Mouse (Mus musculus): ENCODE measurements at regions not wholly inside any gene's neighbourhood (a gene's known extent, or its start where the extent isn't known, plus 50 kb on each side); places are given as distances from the start of the nearest gene placed in this dataset.
"Not testable (repeated sequence)": the region's sequence is repeated elsewhere in the genome, so short reads cannot be mapped to it uniquely, and the experiment has no call there.

- no peaks in the 10 kb centered on the region for H3K4me1 ChIP-seq (replicated peaks)
- no peak for ATAC-seq (ENCODE audit: low FRiP score, low read depth)
- no peaks in the 10 kb centered on the region for H3K27me3 ChIP-seq
- H3K27ac ChIP-seq (replicated peaks), result no peak overlapping the region
- H3K9me3 ChIP-seq, result no peaks in the 10 kb centered on the region
- no peaks in the 10 kb centered on the region for H3K36me3 ChIP-seq
- WGBS, result 87% methylated on average over 2 of the region's 2 CpGs
- H3K4me2 ChIP-seq, result no peak overlapping the region
- H3K4me3 ChIP-seq, result no peak overlapping the region
- no peak overlapping the region for H3K9ac ChIP-seq
Observed at GRCm38 (mm10) chr5:26597991-26598390, 219.0 kb upstream of the Dpp6 start.

GRCm38 (mm10) chr5:26619272-26619671, 197.7 kb upstream of the Dpp6 start:
- Histone ChIP-seq H3K4me2 (no peak overlapping the region), H3K27ac (replicated peaks) (no peak overlapping the region), H3K27me3 (no peaks in the 10 kb centered on the region), H3K4me3 (no peak overlapping the region), H3K36me3 (no peaks in the 10 kb centered on the region), H3K9ac (no peak overlapping the region), H3K9me3 (no peaks in the 10 kb centered on the region), H3K4me1 (replicated peaks) (no peaks in the 10 kb centered on the region)
- no peak for ATAC-seq (ENCODE audit: low FRiP score, low read depth)
- 65% methylated on average over 2 of the region's 2 CpGs for WGBS

GRCm38 (mm10) chr5:26622116-26622515, 194.9 kb upstream of the Dpp6 start:
- WGBS, result 32% methylated on average over 2 of the region's 2 CpGs

GRCm38 (mm10) chr5:26671478-26671877, 145.5 kb upstream of the Dpp6 start:
- 79% methylated on average over 1 of the region's 1 CpGs for WGBS
- H3K4me3 ChIP-seq, result no peak overlapping the region
- H3K9ac ChIP-seq, result no peak overlapping the region
- H3K27me3 ChIP-seq, result no peaks in the 10 kb centered on the region
- no peaks in the 10 kb centered on the region for H3K4me1 ChIP-seq (replicated peaks)
- no peak overlapping the region for H3K27ac ChIP-seq (replicated peaks)
- no peaks in the 10 kb centered on the region for H3K9me3 ChIP-seq
- H3K4me2 ChIP-seq, result no peak overlapping the region
- no peaks in the 10 kb centered on the region for H3K36me3 ChIP-seq
- no peak for ATAC-seq (ENCODE audit: low FRiP score, low read depth)

More at GRCm38 (mm10) chr5:26622116-26622515, 194.9 kb upstream of the Dpp6 start:
- Histone ChIP-seq H3K27me3 (no peaks in the 10 kb centered on the region), H3K9ac (no peak overlapping the region), H3K4me1 (replicated peaks) (no peaks in the 10 kb centered on the region), H3K4me3 (no peak overlapping the region), H3K27ac (replicated peaks) (no peak overlapping the region), H3K4me2 (no peak overlapping the region), H3K9me3 (no peaks in the 10 kb centered on the region), H3K36me3 (no peaks in the 10 kb centered on the region)
- ATAC-seq (ENCODE audit: low FRiP score, low read depth), result no peak

GRCm38 (mm10) chr5:26689775-26690174, 127.2 kb upstream of the Dpp6 start:
- Histone ChIP-seq H3K27me3 (no peaks in the 10 kb centered on the region), H3K27ac (replicated peaks) (no peak overlapping the region), H3K4me3 (no peak overlapping the region), H3K9me3 (no peaks in the 10 kb centered on the region), H3K9ac (no peak overlapping the region), H3K4me2 (no peak overlapping the region), H3K36me3 (no peaks in the 10 kb centered on the region), H3K4me1 (replicated peaks) (no peaks in the 10 kb centered on the region)
- 63% methylated on average over 3 of the region's 3 CpGs for WGBS
- ATAC-seq (ENCODE audit: low FRiP score, low read depth), result no peak

- no peak for ATAC-seq (ENCODE audit: low FRiP score, low read depth)
- H3K4me2 ChIP-seq, result no peak overlapping the region
- no peaks in the 10 kb centered on the region for H3K9me3 ChIP-seq
- no peaks in the 10 kb centered on the region for H3K27me3 ChIP-seq
- H3K4me1 ChIP-seq (replicated peaks), result no peaks in the 10 kb centered on the region
- H3K27ac ChIP-seq (replicated peaks), result no peak overlapping the region
- no peaks in the 10 kb centered on the region for H3K36me3 ChIP-seq
- no peak overlapping the region for H3K4me3 ChIP-seq
- WGBS, result 96% methylated on average over 1 of the region's 1 CpGs
- no peak overlapping the region for H3K9ac ChIP-seq
Observed at GRCm38 (mm10) chr5:26691121-26691520, 125.9 kb upstream of the Dpp6 start.

- WGBS, result 14% methylated on average over 5 of the region's 5 CpGs
- Histone ChIP-seq H3K4me2 (no peak overlapping the region), H3K4me1 (replicated peaks) (no peaks in the 10 kb centered on the region), H3K36me3 (no peaks in the 10 kb centered on the region), H3K9me3 (no peaks in the 10 kb centered on the region), H3K9ac (no peak overlapping the region), H3K4me3 (no peak overlapping the region), H3K27ac (replicated peaks) (no peak overlapping the region), H3K27me3 (no peaks in the 10 kb centered on the region)
- no peak for ATAC-seq (ENCODE audit: low FRiP score, low read depth)
Observed at GRCm38 (mm10) chr5:26692013-26692412, 125.0 kb upstream of the Dpp6 start.

- H3K27me3 ChIP-seq; H3K9me3 ChIP-seq; H3K27ac ChIP-seq (replicated peaks); H3K4me2 ChIP-seq; H3K4me1 ChIP-seq (replicated peaks); H3K36me3 ChIP-seq; H3K4me3 ChIP-seq; H3K9ac ChIP-seq; ATAC-seq (ENCODE audit: low FRiP score, low read depth): not testable (repeated sequence)
- 64% methylated on average over 6 of the region's 6 CpGs for WGBS
Observed at GRCm38 (mm10) chr5:26703621-26704020, 113.4 kb upstream of the Dpp6 start.

GRCm38 (mm10) chr5:26707661-26708060, 109.3 kb upstream of the Dpp6 start:
- no peak overlapping the region for H3K4me2 ChIP-seq
- H3K27me3 ChIP-seq, result no peaks in the 10 kb centered on the region
- H3K9ac ChIP-seq, result no peak overlapping the region
- H3K4me1 ChIP-seq (replicated peaks), result no peaks in the 10 kb centered on the region
- H3K4me3 ChIP-seq, result no peak overlapping the region
- H3K27ac ChIP-seq (replicated peaks), result no peak overlapping the region
- no peaks in the 10 kb centered on the region for H3K9me3 ChIP-seq
- no peak for ATAC-seq (ENCODE audit: low FRiP score, low read depth)
- 80% methylated on average over 2 of the region's 2 CpGs for WGBS
- no peaks in the 10 kb centered on the region for H3K36me3 ChIP-seq

- ATAC-seq (ENCODE audit: low FRiP score, low read depth), result no peak
Observed at GRCm38 (mm10) chr5:26724491-26724890, 92.5 kb upstream of the Dpp6 start.

GRCm38 (mm10) chr5:26725953-26726352, 91.0 kb upstream of the Dpp6 start:
- no peak overlapping the region for H3K27ac ChIP-seq (replicated peaks)
- H3K4me1 ChIP-seq (replicated peaks), result no peaks in the 10 kb centered on the region
- no peak overlapping the region for H3K9ac ChIP-seq
- no peaks in the 10 kb centered on the region for H3K9me3 ChIP-seq
- no peak overlapping the region for H3K4me3 ChIP-seq
- 73% methylated on average over 3 of the region's 3 CpGs for WGBS
- no peaks in the 10 kb centered on the region for H3K36me3 ChIP-seq
- no peak overlapping the region for H3K4me2 ChIP-seq
- no peaks in the 10 kb centered on the region for H3K27me3 ChIP-seq
- no peak for ATAC-seq (ENCODE audit: low FRiP score, low read depth)

More at GRCm38 (mm10) chr5:26724491-26724890, 92.5 kb upstream of the Dpp6 start:
- Histone ChIP-seq H3K27ac (replicated peaks) (no peak overlapping the region), H3K9ac (no peak overlapping the region), H3K36me3 (no peaks in the 10 kb centered on the region), H3K9me3 (no peaks in the 10 kb centered on the region), H3K4me2 (no peak overlapping the region), H3K4me1 (replicated peaks) (no peaks in the 10 kb centered on the region), H3K4me3 (no peak overlapping the region), H3K27me3 (no peaks in the 10 kb centered on the region)
- WGBS, result 50% methylated on average over 2 of the region's 2 CpGs

- not testable (repeated sequence) for ATAC-seq (ENCODE audit: low FRiP score, low read depth); H3K4me2 ChIP-seq; H3K4me3 ChIP-seq; H3K9me3 ChIP-seq; H3K4me1 ChIP-seq (replicated peaks); H3K36me3 ChIP-seq; H3K27ac ChIP-seq (replicated peaks); H3K27me3 ChIP-seq; H3K9ac ChIP-seq
- WGBS, result 79% methylated on average over 6 of the region's 6 CpGs
Observed at GRCm38 (mm10) chr5:26751196-26751595, 65.8 kb upstream of the Dpp6 start.

- H3K27ac ChIP-seq (replicated peaks), result not testable (repeated sequence)
Observed at GRCm38 (mm10) chr5:26751601-26752305, 65.2 kb upstream of the Dpp6 start.

More at GRCm38 (mm10) chr5:26751601-26752305, 65.2 kb upstream of the Dpp6 start:
- WGBS, result 72% methylated on average over 6 of the region's 6 CpGs
- H3K4me1 ChIP-seq (replicated peaks); ATAC-seq (ENCODE audit: low FRiP score, low read depth); H3K36me3 ChIP-seq; H3K27me3 ChIP-seq; H3K4me2 ChIP-seq; H3K9me3 ChIP-seq; H3K9ac ChIP-seq; H3K4me3 ChIP-seq: not testable (repeated sequence)
